Mouse (Mus musculus): ENCODE measurements around the gene Pbx1.

The Pbx1 gene

DNA sequence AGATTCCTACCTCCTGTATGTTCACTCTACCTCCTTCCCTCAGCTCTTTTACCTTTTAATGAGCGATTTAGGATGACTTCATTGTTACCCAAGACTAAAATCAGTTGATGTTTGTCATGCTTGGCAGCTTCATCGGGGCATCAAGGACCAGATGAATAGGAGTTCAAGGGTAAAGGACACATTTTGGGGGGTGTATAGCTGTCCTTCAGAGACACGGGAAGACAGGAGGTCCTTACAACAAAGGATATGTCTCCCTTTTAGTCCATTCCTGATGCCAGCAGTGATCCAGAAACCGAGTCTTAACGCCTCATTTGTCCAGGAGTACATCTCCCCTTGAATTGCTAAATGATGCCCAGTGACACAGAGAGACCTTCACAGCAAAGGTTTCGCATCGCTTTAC is 343.4 kb downstream of the Pbx1 start:
- no peak for DNase-seq (ENCODE audit: low spot score in 2 of 2)

DNA sequence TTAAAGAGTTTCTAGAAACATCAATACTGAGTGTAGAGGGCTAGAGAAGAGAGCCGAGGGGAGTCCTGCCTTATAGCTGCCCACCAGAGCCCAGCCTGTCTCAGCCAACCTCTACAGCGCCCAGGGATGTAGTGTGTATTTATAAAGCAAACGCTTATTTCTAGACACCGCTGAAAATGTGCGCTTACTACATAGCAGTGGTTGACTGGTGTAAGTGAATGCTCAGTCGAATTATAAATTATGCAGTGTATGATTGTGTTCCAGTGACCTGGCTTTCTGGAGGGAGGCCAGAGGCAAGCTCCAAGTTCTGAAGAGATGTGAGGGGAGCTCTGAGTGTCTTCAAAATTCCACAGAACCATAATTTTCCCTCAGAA is 352.7 kb downstream of the Pbx1 start:
- no peak for DNase-seq (ENCODE audit: low spot score in 2 of 2)

DNA sequence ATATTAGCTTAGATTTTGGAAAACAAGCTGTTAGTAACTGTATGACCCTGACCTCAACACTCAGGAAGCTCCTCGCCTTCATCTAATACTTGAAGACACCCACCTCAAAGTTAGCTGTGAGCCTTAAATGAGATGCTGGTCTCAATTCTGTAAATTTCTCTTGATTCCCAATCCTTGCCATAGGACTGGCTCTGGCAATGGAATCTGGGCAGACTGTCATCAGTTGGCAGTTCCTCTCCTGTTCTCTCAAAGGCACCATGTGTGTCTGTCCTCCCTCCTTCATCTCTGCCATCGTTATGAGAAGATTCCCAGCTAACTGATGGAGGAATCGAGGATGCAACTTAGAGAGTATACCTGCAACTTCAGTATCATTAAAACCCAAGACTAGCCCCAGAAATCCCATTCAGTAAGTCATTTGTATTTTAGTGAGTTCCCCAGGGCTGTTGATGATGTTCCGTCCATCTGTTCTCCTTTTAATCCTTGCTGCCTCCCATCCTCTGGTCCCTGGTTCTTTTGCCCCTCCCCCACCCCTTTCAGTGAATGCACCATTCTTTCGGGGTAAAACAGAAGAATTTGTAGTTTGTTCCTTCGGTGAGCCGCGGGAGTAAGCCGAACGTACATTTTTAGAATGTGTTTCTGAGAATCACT is 353.2 kb downstream of the Pbx1 start:
- DNase-seq (ENCODE audit: low spot score in 2 of 2) = no peak

DNA sequence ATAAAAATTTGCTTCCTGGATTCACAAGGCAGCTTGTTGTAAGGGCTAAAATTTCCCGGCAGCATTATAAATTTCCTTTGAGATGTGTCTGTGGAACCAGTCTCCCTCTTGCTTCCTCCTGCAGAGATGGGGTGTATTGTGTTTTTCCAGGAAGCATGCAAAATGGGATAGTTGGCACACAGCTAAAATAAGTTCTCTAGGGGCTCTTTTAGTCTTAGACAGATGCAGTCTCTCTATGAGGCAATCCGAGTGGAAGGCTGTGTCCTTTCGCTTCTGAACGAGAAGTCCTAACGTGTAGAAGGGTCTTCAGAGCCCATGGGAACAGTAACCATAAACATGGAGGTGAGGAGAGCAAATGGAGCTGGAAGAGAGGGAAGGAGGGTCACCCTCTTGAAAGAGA is 360.1 kb downstream of the Pbx1 start:
- no peak for DNase-seq (ENCODE audit: low spot score in 2 of 2)

DNA sequence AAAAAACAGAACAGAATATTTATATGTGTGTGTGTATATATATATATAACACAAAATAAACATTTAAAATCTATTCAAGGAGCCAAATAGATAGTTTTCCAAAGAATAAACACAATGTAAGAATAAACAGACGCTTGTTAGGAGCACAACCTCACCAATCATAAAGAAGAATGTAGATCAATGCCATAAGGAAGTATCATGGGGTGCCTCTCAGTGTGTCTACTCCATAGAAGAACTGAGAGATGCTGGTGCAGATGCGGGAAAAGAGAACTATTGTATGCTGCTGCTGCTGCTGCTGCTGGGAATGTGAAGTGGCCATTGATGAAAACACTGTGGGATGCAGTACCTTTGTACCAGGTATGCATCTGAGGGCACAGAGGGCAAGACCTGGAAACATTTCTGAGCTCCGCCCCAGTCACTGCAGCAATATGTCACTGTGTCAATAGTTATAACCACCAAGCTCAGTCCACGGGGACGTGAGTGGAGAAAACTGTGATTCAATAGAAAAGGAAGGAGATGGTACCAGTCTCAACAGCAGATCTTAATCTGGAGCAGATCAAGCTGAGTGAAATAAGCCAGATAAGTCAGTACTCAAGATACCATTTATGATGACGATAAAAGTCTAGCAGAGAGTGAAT is 361.7 kb downstream of the Pbx1 start:
- DNase-seq (ENCODE audit: low spot score in 2 of 2) = no peak

DNA sequence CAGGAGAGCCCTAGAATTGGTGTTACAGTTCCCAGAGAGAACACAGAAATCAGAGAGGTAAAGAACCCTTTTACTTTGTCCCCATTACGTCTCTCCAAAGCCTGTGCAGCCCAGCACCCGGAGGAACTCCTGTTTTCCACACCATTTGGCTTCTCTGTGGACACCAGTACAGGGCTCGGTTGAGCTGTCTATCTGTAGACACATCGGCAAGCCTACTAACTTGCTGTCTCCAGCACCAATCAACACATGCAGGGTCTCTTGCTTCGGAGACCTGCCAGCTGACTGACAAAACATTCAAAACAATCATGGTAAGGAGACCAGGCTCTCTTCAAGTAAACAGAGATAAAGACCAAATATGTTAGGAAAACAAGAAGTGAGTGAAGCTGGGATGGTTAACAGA is 362.3 kb downstream of the Pbx1 start:
- no peak for DNase-seq (ENCODE audit: low spot score in 2 of 2)
